Mouse (Mus musculus) embryonic facial prominence, embryonic 12.5 days (tissue): ENCODE measurements around the gene Tuba4a. TPM values are rescaled to one million over a fixed set of nuclear protein-coding genes. Genes with fewer than 3 reads are reported as not detected.
A peak's percentile ranks its signal among the peaks of the same experiment; 100 is the strongest.

ENCODE experiments used
- ATAC-seq: fragments of 200-750 bp; cut with Nextera tagmentation; 2 replicates; pipeline ENCODE4 v1.8.0; 2017; ENCODE audit not compliant: insufficient number of reproducible peaks, insufficient read depth, low FRiP score, low TSS enrichment
- H3K27ac ChIP-seq: fragments of 300-500 bp; sonication (generic); 2 replicates; pipeline ENCODE4 v1.5.1; 2016; ENCODE audit warnings: mild to moderate bottlenecking
- H3K27me3 ChIP-seq: fragments of 300-500 bp; sonication (generic); 2 replicates; pipeline ENCODE4 v1.6.1; 2016; ENCODE audit warnings: mild to moderate bottlenecking, moderate library complexity
- H3K36me3 ChIP-seq: fragments of 300-500 bp; sonication (generic); 2 replicates; pipeline ENCODE4 v1.6.1; 2016; ENCODE audit warnings: mild to moderate bottlenecking
- H3K4me1 ChIP-seq: fragments of 300-500 bp; sonication (generic); 2 replicates; pipeline ENCODE4 v1.6.1; 2016
- H3K4me2 ChIP-seq: fragments of 300-500 bp; sonication (generic); replicated peaks from 2 replicates; pipeline ENCODE4 v1.6.1; 2016; ENCODE audit warnings: mild to moderate bottlenecking, moderate library complexity
- H3K4me3 ChIP-seq: fragments of 300-500 bp; sonication (generic); 2 replicates; pipeline ENCODE4 v1.5.1; 2016; ENCODE audit warnings: mild to moderate bottlenecking
- H3K9ac ChIP-seq: fragments of 300-500 bp; sonication (generic); 2 replicates; pipeline ENCODE4 v1.6.1; 2016; ENCODE audit warnings: mild to moderate bottlenecking, moderate library complexity
- H3K9me3 ChIP-seq: fragments of 300-500 bp; sonication (generic); 2 replicates; pipeline ENCODE4 v1.6.1; 2016; ENCODE audit warnings: mild to moderate bottlenecking, moderate library complexity
- WGBS: fragments of 180-500 bp; shearing (Covaris S2); methylation state at CpG from one replicate; pipeline ENCODE4 v1.1.7; 2016; 5-methylcytosine and 5-hydroxymethylcytosine counted together
- polyA plus RNA-seq: library from polyadenylated mRNA; unstranded; fragments of >200 nt; fragmentation: Nextera tagmentation; extraction: Ambion mirVana; gene quantifications from 2 replicates; pipeline ENCODE4 v1.2.1, GENCODE M21; 2016

Gene Tuba4a
- polyA plus RNA-seq, 1 experiment from 2014 or later, result 18.7 TPM

GRCm38 (mm10) chr1:75208967-75209678, 10.5 kb downstream of the Tuba4a start:
- H3K27me3 ChIP-seq, result no peaks in the 10 kb centered on the region
- H3K9ac ChIP-seq, result peak overlapping the region; percentile 64
- no peaks in the 10 kb centered on the region for H3K9me3 ChIP-seq
- H3K36me3 ChIP-seq, result peaks cover 24% of the 10 kb centered on the region
- ATAC-seq, result no peak
- 0 out of 2 replicates have a peak overlapping the region, but pooled peaks have one; percentile 19 for H3K27ac ChIP-seq
- peak overlapping the region; percentile 94 for H3K4me2 ChIP-seq
- 11% methylated on average over 34 of the region's 34 CpGs for WGBS
- H3K4me3 ChIP-seq, result peak overlapping the region; percentile 46
- peaks cover 28% of the 10 kb centered on the region for H3K4me1 ChIP-seq

- H3K9ac ChIP-seq, result no peak overlapping the region
- no peak for ATAC-seq
- no peak overlapping the region for H3K27ac ChIP-seq
- WGBS, result 94% methylated on average over 1 of the region's 1 CpGs
- H3K36me3 ChIP-seq, result peaks cover 38% of the 10 kb centered on the region
- H3K4me2 ChIP-seq, result no peak overlapping the region
- no peaks in the 10 kb centered on the region for H3K9me3 ChIP-seq
- H3K27me3 ChIP-seq, result no peaks in the 10 kb centered on the region
- H3K4me1 ChIP-seq, result no peaks in the 10 kb centered on the region
- H3K4me3 ChIP-seq, result no peak overlapping the region
These were observed 18.4 kb downstream of the Tuba4a start for GRCm38 (mm10) chr1:75201236-75201635.

GRCm38 (mm10) chr1:75192452-75192851, 27.2 kb downstream of the Tuba4a start:
- no peak for ATAC-seq
- Histone ChIP-seq H3K27ac (peak overlapping the region; percentile 88), H3K9me3 (no peaks in the 10 kb centered on the region), H3K27me3 (no peaks in the 10 kb centered on the region), H3K36me3 (peaks cover 22% of the 10 kb centered on the region), H3K4me3 (peak overlapping the region; percentile 65), H3K4me1 (peaks cover 17% of the 10 kb centered on the region), H3K4me2 (peak overlapping the region; percentile 80), H3K9ac (peak overlapping the region; percentile 78)
- under 1% methylated on average over 19 of the region's 19 CpGs for WGBS

- WGBS, result 1% methylated on average over 56 of the region's 56 CpGs
- H3K4me2 ChIP-seq, result peak within 1 kb of the TSS; percentile 80
- H3K9ac ChIP-seq, result peak within 1 kb of the TSS; percentile 82
- H3K27me3 ChIP-seq, result no peaks in the 10 kb centered on the region
- H3K27ac ChIP-seq, result peak within 1 kb of the TSS; percentile 88
- H3K4me3 ChIP-seq, result peak within 1 kb of the TSS; percentile 65
- H3K4me1 ChIP-seq, result peaks cover 17% of the 10 kb centered on the region
- peak; percentile 99 for ATAC-seq
- peaks cover 23% of the 10 kb centered on the region for H3K36me3 ChIP-seq
- H3K9me3 ChIP-seq, result no peaks in the 10 kb centered on the region
These were observed 27.9 kb downstream of the Tuba4a start, which contains the start of the genes Ankzf1 and Atg9a for GRCm38 (mm10) chr1:75191622-75192402. TSS of gene Ankzf1 (plus strand) at chr1:75192151. TSS of gene Atg9a (minus strand) at chr1:75192196.

GRCm38 (mm10) chr1:75191258-75191621, 28.4 kb downstream of the Tuba4a start:
- H3K4me2 ChIP-seq, result peak overlapping the region; percentile 80
- peak overlapping the region; percentile 88 for H3K27ac ChIP-seq
- H3K9ac ChIP-seq, result peak overlapping the region; percentile 82

GRCm38 (mm10) chr1:75190577-75190976, 29.1 kb downstream of the Tuba4a start:
- ATAC-seq, result no peak
- Histone ChIP-seq H3K27me3 (no peaks in the 10 kb centered on the region), H3K4me1 (peaks cover 17% of the 10 kb centered on the region), H3K4me2 (peak overlapping the region; percentile 80), H3K9ac (peak overlapping the region; percentile 82; the same call in 1 of the 2 replicates), H3K27ac (no peak overlapping the region), H3K4me3 (peak overlapping the region; percentile 65), H3K36me3 (peaks cover 29% of the 10 kb centered on the region), H3K9me3 (no peaks in the 10 kb centered on the region; the same call in 1 of the 2 replicates)
- WGBS, result 57% methylated on average over 2 of the region's 2 CpGs

More at GRCm38 (mm10) chr1:75191258-75191621, 28.4 kb downstream of the Tuba4a start:
- H3K36me3 ChIP-seq, result peaks cover 24% of the 10 kb centered on the region
- H3K4me1 ChIP-seq, result peaks cover 17% of the 10 kb centered on the region
- no peaks in the 10 kb centered on the region for H3K9me3 ChIP-seq
- WGBS, result 36% methylated on average over 5 of the region's 5 CpGs
- H3K4me3 ChIP-seq, result peak overlapping the region; percentile 65
- no peak; the same call in 1 of the 2 replicates for ATAC-seq
- H3K27me3 ChIP-seq, result no peaks in the 10 kb centered on the region

- Histone ChIP-seq H3K9ac (no peak overlapping the region), H3K9me3 (no peaks in the 10 kb centered on the region; the same call in 1 of the 2 replicates), H3K4me2 (no peak overlapping the region), H3K36me3 (peaks cover 47% of the 10 kb centered on the region), H3K27ac (no peak overlapping the region), H3K4me1 (peaks cover 10% of the 10 kb centered on the region), H3K4me3 (no peak overlapping the region), H3K27me3 (no peaks in the 10 kb centered on the region)
- WGBS, result 84% methylated on average over 2 of the region's 2 CpGs
- ATAC-seq, result no peak
These were observed 31.7 kb downstream of the Tuba4a start for GRCm38 (mm10) chr1:75187914-75188483.

GRCm38 (mm10) chr1:75187126-75187525, 32.5 kb downstream of the Tuba4a start:
- Histone ChIP-seq H3K4me2 (no peak overlapping the region), H3K36me3 (peaks cover 56% of the 10 kb centered on the region), H3K27me3 (no peaks in the 10 kb centered on the region), H3K4me3 (no peak overlapping the region), H3K9ac (no peak overlapping the region), H3K9me3 (no peaks in the 10 kb centered on the region; the same call in 1 of the 2 replicates), H3K27ac (no peak overlapping the region), H3K4me1 (peaks cover 8% of the 10 kb centered on the region)
- ATAC-seq, result no peak

- Histone ChIP-seq H3K9me3 (no peaks in the 10 kb centered on the region; the same call in 1 of the 2 replicates), H3K4me2 (no peak overlapping the region), H3K27ac (no peak overlapping the region), H3K9ac (no peak overlapping the region), H3K4me3 (no peak overlapping the region), H3K4me1 (peaks cover 4% of the 10 kb centered on the region; the same call in 1 of the 2 replicates), H3K36me3 (peaks cover 68% of the 10 kb centered on the region), H3K27me3 (no peaks in the 10 kb centered on the region)
- 90% methylated on average over 11 of the region's 11 CpGs for WGBS
- no peak for ATAC-seq
These were observed 34.2 kb downstream of the Tuba4a start for GRCm38 (mm10) chr1:75185495-75185894.

- H3K9me3 ChIP-seq, result no peaks in the 10 kb centered on the region; the same call in 1 of the 2 replicates
- H3K27ac ChIP-seq, result no peak overlapping the region
- no peak overlapping the region for H3K4me3 ChIP-seq
- peaks cover 16% of the 10 kb centered on the region for H3K4me1 ChIP-seq
- ATAC-seq, result no peak
- H3K36me3 ChIP-seq, result peaks cover 66% of the 10 kb centered on the region
- no peaks in the 10 kb centered on the region for H3K27me3 ChIP-seq
- H3K4me2 ChIP-seq, result no peak overlapping the region
- H3K9ac ChIP-seq, result no peak overlapping the region
- 71% methylated on average over 4 of the region's 4 CpGs for WGBS
These were observed 37.5 kb downstream of the Tuba4a start for GRCm38 (mm10) chr1:75182160-75182559.

GRCm38 (mm10) chr1:75181377-75181870, 38.2 kb downstream of the Tuba4a start:
- Histone ChIP-seq H3K27ac (no peak overlapping the region), H3K36me3 (peaks cover 63% of the 10 kb centered on the region), H3K4me3 (no peak overlapping the region), H3K4me1 (peaks cover 16% of the 10 kb centered on the region), H3K4me2 (no peak overlapping the region), H3K9me3 (no peaks in the 10 kb centered on the region; the same call in 1 of the 2 replicates), H3K9ac (no peak overlapping the region), H3K27me3 (no peaks in the 10 kb centered on the region)
- WGBS, result 82% methylated on average over 4 of the region's 4 CpGs
- no peak for ATAC-seq
